Mouse (Mus musculus): ENCODE measurements around the gene Atxn7l3. TPM values are rescaled to one million over a fixed set of nuclear protein-coding genes. Genes with fewer than 3 reads are reported as not detected.
A peak's percentile ranks its signal among the peaks of the same experiment; 100 is the strongest.

Atxn7l3 gene
- polyA plus RNA-seq, 1 experiment from 2014 or later = 4.6 TPM

DNA sequence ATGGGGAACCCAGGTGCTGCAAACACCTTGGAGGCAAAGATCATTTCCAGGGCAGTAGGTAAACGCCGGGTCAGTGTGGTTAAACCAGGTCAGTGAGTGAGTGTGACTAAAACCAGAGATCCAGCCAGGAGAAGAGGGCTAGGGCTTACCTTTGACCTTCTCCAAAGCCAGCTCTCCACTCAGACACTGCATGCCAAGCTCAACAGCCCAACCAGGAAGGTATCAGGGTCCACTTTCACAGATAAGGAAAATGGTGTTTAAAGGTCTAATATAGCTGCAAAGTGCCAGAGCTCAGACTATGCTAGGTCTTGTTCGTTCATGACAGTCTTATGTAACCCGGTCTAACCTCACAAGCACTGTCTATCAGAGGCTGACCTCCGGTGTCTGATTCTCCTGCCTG lies 55.2 kb downstream of the Atxn7l3 start:
- peak overlapping the region; percentile 57; the same call in 1 of the 2 replicates for H3K27ac ChIP-seq (ENCODE audit: low read depth)
- 55% methylated on average over 5 of the region's 5 CpGs for WGBS (ENCODE audit: insufficient replicate concordance)
- H3K36me3 ChIP-seq (replicated peaks; ENCODE audit: insufficient read depth, low read length) = no peaks in the 10 kb centered on the region

DNA sequence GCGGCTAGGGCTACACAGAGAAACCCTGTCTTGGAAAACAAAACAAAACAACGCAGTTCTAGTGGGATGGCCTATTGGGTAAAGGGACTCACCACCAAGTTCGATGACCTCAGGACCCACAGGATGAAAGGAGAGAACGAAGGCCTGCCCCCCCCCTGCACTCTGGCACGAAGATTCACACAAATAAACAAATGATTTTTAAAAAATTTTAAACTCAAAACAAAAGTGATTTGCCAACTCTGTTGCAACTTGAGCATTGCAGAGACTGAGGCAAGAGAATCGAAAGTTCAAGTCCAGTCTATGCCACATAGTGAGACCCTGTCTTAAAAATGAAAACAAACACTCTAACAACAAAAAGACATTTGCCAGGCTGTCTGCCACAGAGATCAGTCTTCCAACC lies 55.8 kb downstream of the Atxn7l3 start:
- Histone ChIP-seq H3K4me3 (ENCODE audit: low read depth, low read length) (no peak overlapping the region), H3K9me3 (ENCODE audit: low read length) (no peaks in the 10 kb centered on the region), H3K4me1 (ENCODE audit: insufficient read depth) (peaks cover 9% of the 10 kb centered on the region), H3K4me2 (ENCODE audit: low read depth, low read length) (no peak overlapping the region), H3K36me3 (replicated peaks; ENCODE audit: insufficient read depth, low read length) (no peaks in the 10 kb centered on the region), H3K27me3 (ENCODE audit: insufficient read depth, low read length) (0 out of 2 replicates have a peak, but pooled peaks cover 3% of the 10 kb centered on the region), H3K27ac (ENCODE audit: low read depth) (0 out of 2 replicates have a peak overlapping the region, but pooled peaks have one; percentile 16), H3K9ac (replicated peaks) (no peak overlapping the region)
- DNase-seq = no peak
- ATAC-seq = no peak
- WGBS (ENCODE audit: insufficient replicate concordance) = 76% methylated on average over 6 of the region's 6 CpGs
- TF ChIP-seq CTCF (IDR thresholded peaks at IDR 0.05; ENCODE audit: low read depth) (no peak), EP300 (IDR thresholded peaks at IDR 0.05; ENCODE audit: low read depth) (no peak)

More for the DNA sequence above, 55.2 kb downstream of the Atxn7l3 start:
- 0 out of 2 replicates have a peak, but pooled peaks cover 3% of the 10 kb centered on the region for H3K27me3 ChIP-seq (ENCODE audit: insufficient read depth, low read length)
- DNase-seq (no peak), ATAC-seq (peak; percentile 89)
- TF ChIP-seq CTCF (IDR thresholded peaks at IDR 0.05; ENCODE audit: low read depth) (no peak), EP300 (IDR thresholded peaks at IDR 0.05; ENCODE audit: low read depth) (peak; percentile 46)
- H3K9me3 ChIP-seq (ENCODE audit: low read length) = no peaks in the 10 kb centered on the region
- no peak overlapping the region for H3K4me3 ChIP-seq (ENCODE audit: low read depth, low read length)
- no peak overlapping the region for H3K4me2 ChIP-seq (ENCODE audit: low read depth, low read length)
- H3K9ac ChIP-seq (replicated peaks) = no peak overlapping the region
- H3K4me1 ChIP-seq (ENCODE audit: insufficient read depth) = peaks cover 9% of the 10 kb centered on the region

Other genes starting within 250 kb of the Atxn7l3 start
- gene Mpp2, start 208.1 kb downstream of the Atxn7l3 start, polyA plus RNA-seq (2015; fragmentation: Nextera tagmentation; extraction: Ambion mirVana) = 3.9 and 4.4 TPM in 2 replicates
- 0.72 TPM in 1 of 2 replicates, not detected in the other for gene Ppy, start 195.3 kb downstream of the Atxn7l3 start, polyA plus RNA-seq (2015; fragmentation: Nextera tagmentation; extraction: Ambion mirVana)
- gene Pyy, start 188.8 kb downstream of the Atxn7l3 start, polyA plus RNA-seq (2015; fragmentation: Nextera tagmentation; extraction: Ambion mirVana) = 1.8 TPM in 1 of 2 replicates, not detected in the other
- gene Nags, start 151.1 kb downstream of the Atxn7l3 start, polyA plus RNA-seq (2015; fragmentation: Nextera tagmentation; extraction: Ambion mirVana) = 18.5 and 25.1 TPM in 2 replicates
- 5.8 and 6.4 TPM in 2 replicates for gene Tmem101, start 140.2 kb downstream of the Atxn7l3 start, polyA plus RNA-seq (2015; fragmentation: Nextera tagmentation; extraction: Ambion mirVana)
- 52.2 and 55.0 TPM in 2 replicates for gene Lsm12, start 111.3 kb downstream of the Atxn7l3 start, polyA plus RNA-seq (2015; fragmentation: Nextera tagmentation; extraction: Ambion mirVana)
- gene G6pc3, start 107.0 kb downstream of the Atxn7l3 start, polyA plus RNA-seq (2015; fragmentation: Nextera tagmentation; extraction: Ambion mirVana) = 6.7 and 6.8 TPM in 2 replicates
- gene Hdac5, start 66.5 kb downstream of the Atxn7l3 start, polyA plus RNA-seq (2015; fragmentation: Nextera tagmentation; extraction: Ambion mirVana) = 17.7 and 17.8 TPM in 2 replicates
- gene BC030867, start 47.7 kb downstream of the Atxn7l3 start, polyA plus RNA-seq (2015; fragmentation: Nextera tagmentation; extraction: Ambion mirVana) = 4.7 and 4.9 TPM in 2 replicates
- not detected in 2 replicates for gene Asb16, start 27.9 kb downstream of the Atxn7l3 start, polyA plus RNA-seq (2015; fragmentation: Nextera tagmentation; extraction: Ambion mirVana)
- gene Tmub2, start 11.7 kb downstream of the Atxn7l3 start, polyA plus RNA-seq (2015; fragmentation: Nextera tagmentation; extraction: Ambion mirVana) = 19.4 and 20.8 TPM in 2 replicates
- gene Ubtf, start 23.1 kb upstream of the Atxn7l3 start, polyA plus RNA-seq (2015; fragmentation: Nextera tagmentation; extraction: Ambion mirVana) = 32.4 and 32.5 TPM in 2 replicates
- 311 and 329 TPM in 2 replicates for gene Slc4a1, start 69.6 kb upstream of the Atxn7l3 start, polyA plus RNA-seq (2015; fragmentation: Nextera tagmentation; extraction: Ambion mirVana)
- gene Rundc3a, start 96.8 kb upstream of the Atxn7l3 start, polyA plus RNA-seq (2015; fragmentation: Nextera tagmentation; extraction: Ambion mirVana) = 1.8 and 2.4 TPM in 2 replicates
- gene Slc25a39, start 111.3 kb upstream of the Atxn7l3 start, polyA plus RNA-seq (2015; fragmentation: Nextera tagmentation; extraction: Ambion mirVana) = 510 and 522 TPM in 2 replicates
- 156 and 161 TPM in 2 replicates for gene Grn, start 133.7 kb upstream of the Atxn7l3 start, polyA plus RNA-seq (2015; fragmentation: Nextera tagmentation; extraction: Ambion mirVana)
- 0.23 and 0.72 TPM in 2 replicates for gene Fam171a2, start 151.1 kb upstream of the Atxn7l3 start, polyA plus RNA-seq (2015; fragmentation: Nextera tagmentation; extraction: Ambion mirVana)
- gene Itga2b, start 173.5 kb upstream of the Atxn7l3 start, polyA plus RNA-seq (2015; fragmentation: Nextera tagmentation; extraction: Ambion mirVana) = 41.0 and 44.8 TPM in 2 replicates

Data from liver, postnatal 0 days (tissue).